Mouse (Mus musculus) midbrain, embryonic 13.5 days (tissue): ENCODE data around the gene Tgm1. TPM values are rescaled to one million over a fixed set of nuclear protein-coding genes. Genes with fewer than 3 reads are reported as not detected.

Experiments used
- ATAC-seq: fragments of 200-750 bp; cut with Nextera tagmentation; 2 replicates; pipeline ENCODE4 v1.8.0; 2017; ENCODE audit warnings: mild to moderate bottlenecking, moderate TSS enrichment, moderate library complexity
- H3K27ac ChIP-seq: fragments of 300-500 bp; sonication (generic); 2 replicates; pipeline ENCODE4 v1.5.1; 2015; ENCODE audit warnings: inconsistent platforms, mild to moderate bottlenecking, moderate library complexity
- H3K27me3 ChIP-seq: fragments of 300-500 bp; sonication (generic); 2 replicates; pipeline ENCODE4 v1.6.1; 2015; ENCODE audit warnings: mild to moderate bottlenecking, inconsistent platforms
- H3K36me3 ChIP-seq: fragments of 300-500 bp; sonication (generic); 2 replicates; pipeline ENCODE4 v1.6.1; 2015; ENCODE audit warnings: mild to moderate bottlenecking, inconsistent platforms
- H3K4me1 ChIP-seq: fragments of 300-500 bp; sonication (generic); replicated peaks from 2 replicates; pipeline ENCODE4 v1.6.1; 2015; ENCODE audit warnings: inconsistent platforms
- H3K4me2 ChIP-seq: fragments of 300-500 bp; sonication (generic); replicated peaks from 2 replicates; pipeline ENCODE4 v1.6.1; 2015; ENCODE audit warnings: moderate library complexity, mild to moderate bottlenecking, inconsistent platforms
- H3K4me3 ChIP-seq: fragments of 300-500 bp; sonication (generic); replicated peaks from 2 replicates; pipeline ENCODE4 v1.5.1; 2015; ENCODE audit warnings: mild to moderate bottlenecking, inconsistent platforms
- H3K9ac ChIP-seq: fragments of 300-500 bp; sonication (generic); replicated peaks from 2 replicates; pipeline ENCODE4 v1.6.1; 2015; ENCODE audit warnings: mild to moderate bottlenecking, inconsistent platforms
- H3K9me3 ChIP-seq: fragments of 300-500 bp; sonication (generic); 2 replicates; pipeline ENCODE4 v1.6.1; 2016; ENCODE audit warnings: mild to moderate bottlenecking, inconsistent platforms
- WGBS: fragments of 180-500 bp; shearing (Covaris S2); methylation state at CpG from one replicate; pipeline ENCODE4 v1.1.7; 2015; 5-methylcytosine and 5-hydroxymethylcytosine counted together
- polyA plus RNA-seq: library from polyadenylated mRNA; unstranded; fragments of >200 nt; fragmentation: Nextera tagmentation; extraction: Ambion mirVana; gene quantifications from 2 replicates; pipeline ENCODE4 v1.2.1, GENCODE M21; 2015

The Tgm1 gene
- polyA plus RNA-seq, 1 experiment from 2014 or later, result 0.32 TPM

- Histone ChIP-seq H3K9ac (peak within 1 kb of the TSS; percentile 75), H3K4me3 (peak within 1 kb of the TSS; percentile 63), H3K4me2 (peak within 1 kb of the TSS; percentile 61), H3K36me3 (peaks cover 35% of the 10 kb centered on the region), H3K27me3 (no peaks in the 10 kb centered on the region), H3K4me1 (peaks cover 16% of the 10 kb centered on the region), H3K9me3 (no peaks in the 10 kb centered on the region), H3K27ac (peak within 1 kb of the TSS; percentile 84)
- under 1% methylated on average over 39 of the region's 39 CpGs for WGBS
- ATAC-seq, result peak; percentile 96
These were observed 53.7 kb downstream of the Tgm1 start, which contains the start of gene Mdp1 for GRCm38 (mm10) chr14:55659960-55660573. TSS of gene Mdp1 (minus strand) at chr14:55660508.

GRCm38 (mm10) chr14:55658011-55658410 is 55.7 kb downstream of the Tgm1 start:
- Histone ChIP-seq H3K4me3 (no peak overlapping the region), H3K9ac (no peak overlapping the region), H3K27ac (no peak overlapping the region), H3K27me3 (no peaks in the 10 kb centered on the region), H3K36me3 (peaks cover 24% of the 10 kb centered on the region), H3K9me3 (no peaks in the 10 kb centered on the region), H3K4me1 (peaks cover 16% of the 10 kb centered on the region), H3K4me2 (no peak overlapping the region)
- ATAC-seq, result no peak
- WGBS, result 91% methylated on average over 5 of the region's 5 CpGs

GRCm38 (mm10) chr14:55656935-55657334 is 56.8 kb downstream of the Tgm1 start:
- Histone ChIP-seq H3K9me3 (no peaks in the 10 kb centered on the region), H3K4me2 (no peak overlapping the region), H3K27ac (no peak overlapping the region), H3K9ac (no peak overlapping the region), H3K4me1 (peaks cover 16% of the 10 kb centered on the region), H3K4me3 (no peak overlapping the region), H3K36me3 (peaks cover 18% of the 10 kb centered on the region), H3K27me3 (no peaks in the 10 kb centered on the region)
- WGBS, result 82% methylated on average over 3 of the region's 3 CpGs
- ATAC-seq, result no peak

GRCm38 (mm10) chr14:55651528-55651927 is 62.2 kb downstream of the Tgm1 start:
- Histone ChIP-seq H3K27me3 (no peaks in the 10 kb centered on the region), H3K9ac (no peak overlapping the region), H3K4me2 (no peak overlapping the region), H3K4me3 (no peak overlapping the region), H3K27ac (no peak overlapping the region), H3K36me3 (peaks cover 1% of the 10 kb centered on the region; the same call in 1 of the 2 replicates), H3K9me3 (no peaks in the 10 kb centered on the region), H3K4me1 (no peaks in the 10 kb centered on the region)
- no peak for ATAC-seq
- WGBS, result 95% methylated on average over 7 of the region's 7 CpGs

Other genes with a start within 250 kb of the Tgm1 start
- gene Dhrs4, start 235.2 kb downstream of the Tgm1 start, polyA plus RNA-seq, result 31.2 and 31.6 TPM in 2 replicates
- gene Carmil3, start 223.3 kb downstream of the Tgm1 start, polyA plus RNA-seq, result 17.0 and 24.5 TPM in 2 replicates
- 0.70 and 0.88 TPM in 2 replicates for gene Cpne6, start 203.5 kb downstream of the Tgm1 start, polyA plus RNA-seq
- gene Nrl, start 188.9 kb downstream of the Tgm1 start, polyA plus RNA-seq, result 0.08 TPM in 1 of 2 replicates, not detected in the other
- gene Pck2, start 173.7 kb downstream of the Tgm1 start, polyA plus RNA-seq, result 16.6 and 19.5 TPM in 2 replicates
- 126 and 134 TPM in 2 replicates for gene Dcaf11, start 153.9 kb downstream of the Tgm1 start, polyA plus RNA-seq
- gene A730061H03Rik, start 153.5 kb downstream of the Tgm1 start, polyA plus RNA-seq, result 0.43 and 0.92 TPM in 2 replicates
- gene Fitm1, start 138.3 kb downstream of the Tgm1 start, polyA plus RNA-seq, result not detected in 2 replicates
- 176 TPM in 2 replicates for gene Psme1, start 135.8 kb downstream of the Tgm1 start, polyA plus RNA-seq
- 9.7 and 12.1 TPM in 2 replicates for gene Emc9, start 128.6 kb downstream of the Tgm1 start, polyA plus RNA-seq
- gene Psme2, start 122.8 kb downstream of the Tgm1 start, polyA plus RNA-seq, result 198 and 217 TPM in 2 replicates
- 22.0 and 24.1 TPM in 2 replicates for gene Rnf31, start 122.2 kb downstream of the Tgm1 start, polyA plus RNA-seq
- 7.8 and 8.7 TPM in 2 replicates for gene Irf9, start 110.4 kb downstream of the Tgm1 start, polyA plus RNA-seq
- 6.6 and 7.3 TPM in 2 replicates for gene Rec8, start 95.9 kb downstream of the Tgm1 start, polyA plus RNA-seq
- 75.1 and 82.2 TPM in 2 replicates for gene Ipo4, start 78.0 kb downstream of the Tgm1 start, polyA plus RNA-seq
- gene Gm49378, start 76.0 kb downstream of the Tgm1 start, polyA plus RNA-seq, result 1.6 and 2.1 TPM in 2 replicates
- 59.7 and 59.8 TPM in 2 replicates for gene Tm9sf1, start 70.1 kb downstream of the Tgm1 start, polyA plus RNA-seq
- gene Tssk4, start 63.7 kb downstream of the Tgm1 start, polyA plus RNA-seq, result 0.38 and 0.59 TPM in 2 replicates
- gene Mdp1, start 53.4 kb downstream of the Tgm1 start, polyA plus RNA-seq, result 69.7 and 75.0 TPM in 2 replicates
- 49.5 and 53.3 TPM in 2 replicates for gene Gmpr2, start 42.0 kb downstream of the Tgm1 start, polyA plus RNA-seq
- 605 and 607 TPM in 2 replicates for gene Nedd8, start 41.8 kb downstream of the Tgm1 start, polyA plus RNA-seq
- gene Tinf2, start 32.1 kb downstream of the Tgm1 start, polyA plus RNA-seq, result 36.9 and 38.5 TPM in 2 replicates
- gene Rabggta, start 8.3 kb upstream of the Tgm1 start, polyA plus RNA-seq, result 45.0 and 48.8 TPM in 2 replicates
- gene Dhrs1, start 31.8 kb upstream of the Tgm1 start, polyA plus RNA-seq, result 66.3 and 68.8 TPM in 2 replicates
- gene Nop9, start 31.8 kb upstream of the Tgm1 start, polyA plus RNA-seq, result 33.8 and 36.2 TPM in 2 replicates
- 0.19 TPM in 1 of 2 replicates, not detected in the other for gene Cideb, start 44.5 kb upstream of the Tgm1 start, polyA plus RNA-seq
- 0.22 and 0.28 TPM in 2 replicates for gene Ltb4r2, start 47.5 kb upstream of the Tgm1 start, polyA plus RNA-seq
- 0.26 TPM in 1 of 2 replicates, not detected in the other for gene Ltb4r1, start 52.0 kb upstream of the Tgm1 start, polyA plus RNA-seq
- gene Adcy4, start 70.2 kb upstream of the Tgm1 start, polyA plus RNA-seq, result 4.1 and 4.2 TPM in 2 replicates
- gene Ripk3, start 74.9 kb upstream of the Tgm1 start, polyA plus RNA-seq, result 2.3 and 2.4 TPM in 2 replicates
- gene Nfatc4, start 109.2 kb upstream of the Tgm1 start, polyA plus RNA-seq, result 7.9 and 8.8 TPM in 2 replicates
- gene Nynrin, start 140.1 kb upstream of the Tgm1 start, polyA plus RNA-seq, result 13.4 and 13.5 TPM in 2 replicates
- 0.23 and 0.26 TPM in 2 replicates for gene Cbln3, start 170.5 kb upstream of the Tgm1 start, polyA plus RNA-seq
- gene Khnyn, start 171.0 kb upstream of the Tgm1 start, polyA plus RNA-seq, result 10.1 and 11.1 TPM in 2 replicates
- 89.4 and 92.5 TPM in 2 replicates for gene Sdr39u1, start 186.4 kb upstream of the Tgm1 start, polyA plus RNA-seq
- not detected in 2 replicates for gene Cma1, start 230.7 kb upstream of the Tgm1 start, polyA plus RNA-seq
- not detected in 2 replicates for gene Cma2, start 237.1 kb upstream of the Tgm1 start, polyA plus RNA-seq